ENCODE assay signal across 23 mouse cellular contexts in the genomic region with DNA sequence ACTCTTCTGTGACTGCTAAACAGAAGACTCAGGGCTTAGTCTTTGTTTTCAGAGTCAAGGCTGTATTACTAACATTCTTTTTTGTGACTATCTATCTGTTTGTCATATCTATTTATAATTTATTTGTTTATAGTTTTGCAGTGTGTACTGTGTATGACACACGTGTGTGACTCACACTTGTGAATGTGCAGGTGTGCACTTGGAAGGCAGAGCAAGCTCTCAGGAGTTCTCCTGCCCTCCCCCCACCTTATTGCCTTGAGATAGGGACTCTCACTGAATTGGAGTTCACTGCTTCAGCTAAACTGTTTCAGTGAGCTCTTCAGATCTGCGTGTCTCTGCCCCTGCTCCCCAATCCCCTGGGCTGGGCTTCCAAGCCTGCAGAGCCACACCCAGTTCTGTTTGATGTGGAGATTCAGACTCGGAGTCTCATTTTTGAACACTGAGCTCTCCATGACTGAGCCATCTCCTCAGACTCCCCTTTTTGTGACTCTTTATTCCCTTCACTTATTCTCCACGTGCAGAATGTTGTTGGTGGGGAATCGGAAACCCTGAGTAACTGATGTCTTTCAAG.
"Had no signal": no experiment of that assay in that cellular context is flagged by ENCODE, and none has a peak within 500 bp of the region (broad histone marks: within the 10 kb centered on the region; RNA-seq: fewer than 3 reads in every experiment).

No protein-coding gene starts in this region.

- H3K9me3 ChIP-seq: limb, embryonic 10.5 days; limb, embryonic 13.5 days; liver, embryonic 12.5 days; liver, embryonic 15.5 days; lung, embryonic 15.5 days; midbrain, embryonic 12.5 days; midbrain, embryonic 15.5 days; neural tube, embryonic 12.5 days; neural tube, embryonic 15.5 days had no signal

- H3K4me1 ChIP-seq: limb, embryonic 10.5 days; limb, embryonic 13.5 days; liver, embryonic 12.5 days; liver, embryonic 15.5 days; lung, embryonic 15.5 days; megakaryocyte, embryonic 14.5 days; midbrain, embryonic 12.5 days; midbrain, embryonic 15.5 days; neural tube, embryonic 12.5 days; neural tube, embryonic 15.5 days had no signal

- H3K9ac ChIP-seq: limb, embryonic 13.5 days; liver, embryonic 12.5 days; liver, embryonic 15.5 days; lung, embryonic 15.5 days; midbrain, embryonic 12.5 days; midbrain, embryonic 15.5 days; neural tube, embryonic 12.5 days; neural tube, embryonic 15.5 days had no signal

- H3K4me3 ChIP-seq: limb, embryonic 10.5 days; limb, embryonic 13.5 days; liver, embryonic 12.5 days; liver, embryonic 15.5 days; lung, embryonic 15.5 days; megakaryocyte, embryonic 14.5 days; midbrain, embryonic 12.5 days; midbrain, embryonic 15.5 days; neural tube, embryonic 12.5 days; neural tube, embryonic 15.5 days had no signal

- H3K27ac ChIP-seq: limb, embryonic 10.5 days; limb, embryonic 13.5 days; liver, embryonic 12.5 days; liver, embryonic 15.5 days; lung, embryonic 15.5 days; midbrain, embryonic 12.5 days; midbrain, embryonic 15.5 days; neural tube, embryonic 12.5 days; neural tube, embryonic 15.5 days had no signal

- H3K36me3 ChIP-seq: limb, embryonic 10.5 days; limb, embryonic 13.5 days; liver, embryonic 12.5 days; liver, embryonic 15.5 days; lung, embryonic 15.5 days; midbrain, embryonic 12.5 days; midbrain, embryonic 15.5 days; neural tube, embryonic 12.5 days; neural tube, embryonic 15.5 days had no signal

- H3K4me2 ChIP-seq: limb, embryonic 13.5 days; liver, embryonic 12.5 days; liver, embryonic 15.5 days; lung, embryonic 15.5 days; midbrain, embryonic 12.5 days; midbrain, embryonic 15.5 days; neural tube, embryonic 12.5 days; neural tube, embryonic 15.5 days had no signal

- ATAC-seq: liver, embryonic 12.5 days; midbrain, embryonic 15.5 days had no signal

- DNase-seq: kidney, adult 18-20 months; kidney, adult 9 months; kidney, postnatal 14 days; kidney, postnatal 4 days; liver; lung, adult 18-20 months; lung, postnatal 10 days; lung, postnatal 36 days; retina, postnatal 1 day; right cerebral cortex, postnatal 25 days; spleen, adult 18-20 months; thymus, adult 18-20 months; thymus, postnatal 4 days had no signal

- H3K27me3 ChIP-seq: limb, embryonic 13.5 days; liver, embryonic 12.5 days; liver, embryonic 15.5 days; lung, embryonic 15.5 days; megakaryocyte, embryonic 14.5 days; midbrain, embryonic 15.5 days; neural tube, embryonic 12.5 days; neural tube, embryonic 15.5 days had no signal
